Mouse (Mus musculus) midbrain, embryonic 14.5 days (tissue): ENCODE results near the gene Wnt5b. TPM values are rescaled to one million over a fixed set of nuclear protein-coding genes. Genes with fewer than 3 reads are reported as not detected.

ENCODE experiments used
- ATAC-seq: fragments of 200-750 bp; cut with Nextera tagmentation; 2 replicates; pipeline ENCODE4 v1.8.0; 2017; ENCODE audit warnings: moderate number of reproducible peaks, moderate library complexity; ENCODE audit not compliant: low FRiP score, low TSS enrichment
- DNase-seq: peaks from one replicate; pipeline ENCODE4 v3.0.0-alpha.2; 2015
- H3K27ac ChIP-seq: fragments of 300-500 bp; sonication (generic); replicated peaks from 2 replicates; pipeline ENCODE4 v1.5.1; 2014; ENCODE audit warnings: mild to moderate bottlenecking, low read depth, low read length, moderate library complexity
- H3K27me3 ChIP-seq: fragments of 300-500 bp; sonication (generic); 2 replicates; pipeline ENCODE4 v1.6.1; 2014; ENCODE audit warnings: low read length, control low read depth, mixed read lengths; ENCODE audit not compliant: control insufficient read depth, insufficient read depth
- H3K36me3 ChIP-seq: fragments of 300-500 bp; sonication (generic); 2 replicates; pipeline ENCODE4 v1.6.1; 2014; ENCODE audit warnings: low read length, control low read depth; ENCODE audit not compliant: control insufficient read depth, insufficient read depth
- H3K4me1 ChIP-seq: fragments of 300-500 bp; sonication (generic); 2 replicates; pipeline ENCODE4 v1.6.1; 2014; ENCODE audit warnings: mild to moderate bottlenecking, antibody characterized with exemption, low read length, control low read depth; ENCODE audit not compliant: control insufficient read depth, insufficient read depth
- H3K4me2 ChIP-seq: fragments of 300-500 bp; sonication (generic); 2 replicates; pipeline ENCODE4 v1.6.1; 2014; ENCODE audit warnings: mild to moderate bottlenecking, low read length, moderate library complexity
- H3K4me3 ChIP-seq: fragments of 300-500 bp; sonication (generic); replicated peaks from 2 replicates; pipeline ENCODE4 v1.5.1; 2014; ENCODE audit warnings: low read depth, low read length
- H3K9ac ChIP-seq: fragments of 300-500 bp; sonication (generic); replicated peaks from 2 replicates; pipeline ENCODE4 v1.6.1; 2014; ENCODE audit warnings: mild to moderate bottlenecking, low read length, moderate library complexity
- H3K9me3 ChIP-seq: fragments of 300-500 bp; sonication (generic); 2 replicates; pipeline ENCODE4 v1.6.1; 2016; ENCODE audit warnings: low read length, control low read depth, mixed read lengths; ENCODE audit not compliant: control insufficient read depth
- WGBS: fragments of 180-500 bp; shearing (Covaris S2); extraction: QIAGEN DNeasy Blood & Tissue Kit; methylation state at CpG from one replicate; pipeline ENCODE4 v1.1.7; 2014; 5-methylcytosine and 5-hydroxymethylcytosine counted together
- polyA plus RNA-seq: library from polyadenylated mRNA; unstranded; fragments of >200 nt; fragmentation: Nextera tagmentation; extraction: Ambion mirVana; gene quantifications from 2 replicates; pipeline ENCODE4 v1.2.1, GENCODE M21; 2014

Wnt5b gene
- polyA plus RNA-seq, 1 experiment from 2014 or later: 3.0 TPM

- DNase-seq: no peak
- Histone ChIP-seq H3K4me2 (no peak overlapping the region), H3K9ac (no peak overlapping the region), H3K9me3 (no peaks in the 10 kb centered on the region), H3K27ac (no peak overlapping the region), H3K27me3 (0 out of 2 replicates have a peak, but pooled peaks cover 6% of the 10 kb centered on the region), H3K36me3 (no peaks in the 10 kb centered on the region), H3K4me1 (no peaks in the 10 kb centered on the region), H3K4me3 (no peak overlapping the region)
- no peak for ATAC-seq
- WGBS: 70% methylated on average over 6 of the region's 6 CpGs
Observed at GRCm38 (mm10) chr6:119416643-119417042, 127.5 kb downstream of the Wnt5b start.

GRCm38 (mm10) chr6:119414262-119415043 is 129.7 kb downstream of the Wnt5b start:
- 88% methylated on average over 15 of the region's 15 CpGs for WGBS

GRCm38 (mm10) chr6:119412588-119412987 is 131.6 kb downstream of the Wnt5b start:
- no peaks in the 10 kb centered on the region for H3K4me1 ChIP-seq
- H3K4me3 ChIP-seq: no peak overlapping the region
- H3K27ac ChIP-seq: no peak overlapping the region
- H3K27me3 ChIP-seq: no peaks in the 10 kb centered on the region
- no peak for ATAC-seq
- H3K9me3 ChIP-seq: no peaks in the 10 kb centered on the region
- DNase-seq: no peak
- H3K4me2 ChIP-seq: no peak overlapping the region
- no peaks in the 10 kb centered on the region for H3K36me3 ChIP-seq
- 94% methylated on average over 4 of the region's 4 CpGs for WGBS
- no peak overlapping the region for H3K9ac ChIP-seq

More at GRCm38 (mm10) chr6:119414262-119415043, 129.7 kb downstream of the Wnt5b start:
- no peaks in the 10 kb centered on the region for H3K27me3 ChIP-seq
- H3K9me3 ChIP-seq: no peaks in the 10 kb centered on the region
- no peak overlapping the region for H3K9ac ChIP-seq
- no peak overlapping the region for H3K27ac ChIP-seq
- no peak overlapping the region for H3K4me2 ChIP-seq
- DNase-seq (no peak), ATAC-seq (no peak)
- no peaks in the 10 kb centered on the region for H3K4me1 ChIP-seq
- no peak overlapping the region for H3K4me3 ChIP-seq
- H3K36me3 ChIP-seq: no peaks in the 10 kb centered on the region

- WGBS: 76% methylated on average over 3 of the region's 3 CpGs
- no peaks in the 10 kb centered on the region for H3K36me3 ChIP-seq
- DNase-seq (no peak), ATAC-seq (no peak)
- H3K4me1 ChIP-seq: no peaks in the 10 kb centered on the region
- no peak overlapping the region for H3K4me3 ChIP-seq
- H3K27me3 ChIP-seq: no peaks in the 10 kb centered on the region
- H3K27ac ChIP-seq: no peak overlapping the region
- no peak overlapping the region for H3K9ac ChIP-seq
- H3K9me3 ChIP-seq: no peaks in the 10 kb centered on the region
- H3K4me2 ChIP-seq: no peak overlapping the region
Observed at GRCm38 (mm10) chr6:119411511-119411910, 132.6 kb downstream of the Wnt5b start.

GRCm38 (mm10) chr6:119409766-119410165 is 134.4 kb downstream of the Wnt5b start:
- H3K4me3 ChIP-seq: no peak overlapping the region
- H3K9ac ChIP-seq: no peak overlapping the region
- H3K9me3 ChIP-seq: no peaks in the 10 kb centered on the region
- H3K36me3 ChIP-seq: no peaks in the 10 kb centered on the region
- H3K27me3 ChIP-seq: no peaks in the 10 kb centered on the region
- WGBS: 76% methylated on average over 1 of the region's 1 CpGs
- H3K4me1 ChIP-seq: no peaks in the 10 kb centered on the region
- ATAC-seq (no peak), DNase-seq (no peak)
- H3K27ac ChIP-seq: no peak overlapping the region
- no peak overlapping the region for H3K4me2 ChIP-seq

- H3K36me3 ChIP-seq: no peaks in the 10 kb centered on the region
- H3K9ac ChIP-seq: no peak overlapping the region
- ATAC-seq: no peak
- H3K4me1 ChIP-seq: no peaks in the 10 kb centered on the region
- H3K4me2 ChIP-seq: no peak overlapping the region
- 69% methylated on average over 9 of the region's 9 CpGs for WGBS
- no peaks in the 10 kb centered on the region for H3K9me3 ChIP-seq
- no peaks in the 10 kb centered on the region for H3K27me3 ChIP-seq
- H3K4me3 ChIP-seq: no peak overlapping the region
- no peak for DNase-seq
- no peak overlapping the region for H3K27ac ChIP-seq
Observed at GRCm38 (mm10) chr6:119408582-119408981, 135.6 kb downstream of the Wnt5b start.

- Histone ChIP-seq H3K36me3 (no peaks in the 10 kb centered on the region), H3K9ac (no peak overlapping the region), H3K27me3 (no peaks in the 10 kb centered on the region), H3K4me1 (no peaks in the 10 kb centered on the region), H3K4me2 (no peak overlapping the region), H3K9me3 (no peaks in the 10 kb centered on the region), H3K4me3 (no peak overlapping the region), H3K27ac (no peak overlapping the region)
- ATAC-seq: no peak
- DNase-seq: no peak
- 73% methylated on average over 6 of the region's 6 CpGs for WGBS
Observed at GRCm38 (mm10) chr6:119407818-119408217, 136.3 kb downstream of the Wnt5b start.

GRCm38 (mm10) chr6:119406528-119406927 is 137.6 kb downstream of the Wnt5b start:
- WGBS: 90% methylated on average over 8 of the region's 8 CpGs
- H3K4me3 ChIP-seq: no peak overlapping the region
- no peak overlapping the region for H3K4me2 ChIP-seq
- H3K36me3 ChIP-seq: no peaks in the 10 kb centered on the region
- no peaks in the 10 kb centered on the region for H3K4me1 ChIP-seq
- no peak for ATAC-seq
- no peaks in the 10 kb centered on the region for H3K27me3 ChIP-seq
- H3K27ac ChIP-seq: no peak overlapping the region
- DNase-seq: no peak
- H3K9ac ChIP-seq: no peak overlapping the region
- H3K9me3 ChIP-seq: no peaks in the 10 kb centered on the region

- ATAC-seq: no peak
- Histone ChIP-seq H3K4me1 (no peaks in the 10 kb centered on the region), H3K36me3 (no peaks in the 10 kb centered on the region), H3K4me2 (no peak overlapping the region), H3K4me3 (no peak overlapping the region), H3K27ac (no peak overlapping the region), H3K9ac (no peak overlapping the region), H3K9me3 (no peaks in the 10 kb centered on the region), H3K27me3 (no peaks in the 10 kb centered on the region)
- DNase-seq: no peak
- 92% methylated on average over 7 of the region's 7 CpGs for WGBS
Observed at GRCm38 (mm10) chr6:119405310-119405709, 138.8 kb downstream of the Wnt5b start.
